Mouse (Mus musculus) lung, postnatal 0 days (tissue): ENCODE results near the gene Lcmt1. TPM values are rescaled to one million over a fixed set of nuclear protein-coding genes. Genes with fewer than 3 reads are reported as not detected.

Experiments
- ATAC-seq: fragments of 200-750 bp; cut with Nextera tagmentation; 2 replicates; pipeline ENCODE4 v1.8.0; 2017; ENCODE audit warnings: moderate library complexity
- DNase-seq: peaks from one replicate; pipeline ENCODE4 v3.0.0-alpha.2; 2016; ENCODE audit warnings: low spot score
- H3K27ac ChIP-seq: fragments of 300-500 bp; sonication (generic); 2 replicates; pipeline ENCODE4 v1.5.1; 2014; ENCODE audit warnings: antibody characterized with exemption, mild to moderate bottlenecking, low read length, mixed read lengths
- H3K27me3 ChIP-seq: fragments of 300-500 bp; sonication (generic); replicated peaks from 2 replicates; pipeline ENCODE4 v1.6.1; 2014; ENCODE audit warnings: low read length, mixed read lengths; ENCODE audit not compliant: insufficient read depth
- H3K36me3 ChIP-seq: fragments of 300-500 bp; sonication (generic); 2 replicates; pipeline ENCODE4 v1.6.1; 2014; ENCODE audit warnings: low read length, mixed read lengths; ENCODE audit not compliant: insufficient read depth
- H3K4me1 ChIP-seq: fragments of 300-500 bp; sonication (generic); 2 replicates; pipeline ENCODE4 v1.6.1; 2014; ENCODE audit warnings: antibody characterized with exemption, low read depth, low read length, mixed read lengths; ENCODE audit not compliant: insufficient read depth
- H3K4me2 ChIP-seq: fragments of 300-500 bp; sonication (generic); replicated peaks from 2 replicates; pipeline ENCODE4 v1.6.1; 2014; ENCODE audit warnings: low read depth, mild to moderate bottlenecking, low read length, moderate library complexity, mixed read lengths
- H3K4me3 ChIP-seq: fragments of 300-500 bp; sonication (generic); 2 replicates; pipeline ENCODE4 v1.5.1; 2014; ENCODE audit warnings: low read depth, low read length
- H3K9ac ChIP-seq: fragments of 300-500 bp; sonication (generic); replicated peaks from 2 replicates; pipeline ENCODE4 v1.6.1; 2014; ENCODE audit warnings: low read depth, mild to moderate bottlenecking
- H3K9me3 ChIP-seq: fragments of 300-500 bp; sonication (generic); 2 replicates; pipeline ENCODE4 v1.6.1; 2016; ENCODE audit warnings: low read length, mixed read lengths
- CTCF ChIP-seq: IDR thresholded peaks from 2 replicates; pipeline ENCODE4 v1.5.1; 2016; ENCODE audit warnings: antibody characterized with exemption, mild to moderate bottlenecking
- EP300 ChIP-seq: IDR thresholded peaks from 2 replicates; pipeline ENCODE4 v1.6.1; 2016; ENCODE audit warnings: antibody characterized with exemption, mild to moderate bottlenecking, control low read depth
- WGBS: fragments of 180-500 bp; shearing (Covaris S2); extraction: QIAGEN DNeasy Blood & Tissue Kit; methylation state at CpG from one replicate; pipeline ENCODE4 v1.1.7; 2014; 5-methylcytosine and 5-hydroxymethylcytosine counted together
- polyA plus RNA-seq: library from polyadenylated mRNA; unstranded; fragments of >200 nt; fragmentation: Nextera tagmentation; extraction: Ambion mirVana; gene quantifications from 2 replicates; pipeline ENCODE4 v1.2.1, GENCODE M21; 2015

Gene Lcmt1
- polyA plus RNA-seq, 1 experiment from 2014 or later = 24.4 TPM

DNA sequence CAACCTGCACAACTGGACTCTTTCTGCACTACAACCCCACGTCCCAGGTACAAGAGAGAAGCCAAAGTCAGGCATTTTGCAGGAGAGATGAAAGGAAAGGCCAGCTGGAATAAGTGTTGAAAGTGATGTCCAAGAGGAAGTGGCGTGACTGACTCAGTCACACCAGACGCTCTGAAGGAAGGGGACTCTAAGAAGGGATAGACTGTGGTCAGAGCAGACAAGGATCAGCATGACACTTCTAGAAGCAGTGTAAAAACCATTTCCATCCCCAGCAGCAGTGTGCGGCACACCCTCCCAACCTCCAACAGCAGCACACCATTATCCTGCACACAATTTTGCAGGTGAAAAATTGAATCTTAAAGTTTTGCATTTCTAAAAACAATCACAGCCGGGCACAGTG is 15.2 kb upstream of the Lcmt1 start:
- Histone ChIP-seq H3K27me3 (no peaks in the 10 kb centered on the region), H3K9me3 (no peaks in the 10 kb centered on the region), H3K4me3 (no peak overlapping the region), H3K4me2 (no peak overlapping the region), H3K9ac (no peak overlapping the region), H3K36me3 (no peaks in the 10 kb centered on the region), H3K27ac (no peak overlapping the region), H3K4me1 (no peaks in the 10 kb centered on the region)
- no peak for ATAC-seq
- no peak for DNase-seq
- 67% methylated on average over 5 of the region's 5 CpGs for WGBS
- TF ChIP-seq CTCF (no peak), EP300 (no peak)

DNA sequence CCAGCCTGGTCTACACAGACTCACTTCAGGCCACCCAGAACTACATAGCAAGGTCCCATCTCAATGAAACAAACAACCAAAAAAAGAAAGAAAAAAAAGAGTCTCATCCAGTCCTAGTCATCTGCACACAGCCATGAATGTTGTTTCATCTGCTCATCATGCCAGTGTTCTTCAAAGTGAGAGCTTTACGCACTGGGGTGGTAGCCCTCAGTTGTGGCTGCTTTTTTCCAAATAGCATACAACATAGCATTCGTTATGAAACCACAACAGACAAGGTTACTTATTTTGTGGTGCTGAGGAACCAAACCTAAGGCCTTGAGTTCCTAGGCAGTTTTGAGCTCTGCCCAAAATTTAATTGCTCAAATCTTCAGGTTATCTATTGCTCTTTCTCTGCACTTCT is 14.7 kb upstream of the Lcmt1 start:
- Histone ChIP-seq H3K9ac (no peak overlapping the region), H3K36me3 (no peaks in the 10 kb centered on the region), H3K4me2 (no peak overlapping the region), H3K4me1 (no peaks in the 10 kb centered on the region), H3K27ac (no peak overlapping the region), H3K27me3 (no peaks in the 10 kb centered on the region), H3K4me3 (no peak overlapping the region), H3K9me3 (no peaks in the 10 kb centered on the region)
- ATAC-seq (no peak), DNase-seq (no peak)
- WGBS = 88% methylated on average over 2 of the region's 2 CpGs
- TF ChIP-seq CTCF = no peak
- no peak for TF ChIP-seq EP300

DNA sequence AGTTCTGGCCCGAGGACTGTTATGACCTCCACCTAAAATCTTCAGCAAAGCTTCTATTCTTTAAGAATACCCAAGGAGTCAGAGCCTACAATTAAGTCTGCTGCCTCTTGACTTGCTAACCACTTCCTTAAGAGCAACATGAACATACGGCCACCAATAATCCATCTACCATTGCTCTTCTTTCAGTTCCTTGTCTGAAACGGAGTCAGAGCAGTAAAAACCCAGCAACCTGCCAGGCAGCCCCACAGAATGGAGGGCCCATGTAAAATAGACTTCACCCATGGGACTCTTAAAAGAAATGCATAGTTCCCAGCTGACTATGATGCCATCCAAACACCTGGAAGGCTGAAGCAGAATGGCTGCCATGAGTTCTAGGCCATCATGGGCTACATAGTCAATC is 13.4 kb upstream of the Lcmt1 start:
- TF ChIP-seq EP300 = no peak
- no peak for TF ChIP-seq CTCF
- Histone ChIP-seq H3K9me3 (no peaks in the 10 kb centered on the region), H3K36me3 (no peaks in the 10 kb centered on the region), H3K27ac (no peak overlapping the region), H3K9ac (no peak overlapping the region), H3K4me3 (no peak overlapping the region), H3K4me2 (no peak overlapping the region), H3K4me1 (no peaks in the 10 kb centered on the region), H3K27me3 (no peaks in the 10 kb centered on the region)
- DNase-seq (no peak), ATAC-seq (no peak)
- WGBS = 91% methylated on average over 3 of the region's 3 CpGs

DNA sequence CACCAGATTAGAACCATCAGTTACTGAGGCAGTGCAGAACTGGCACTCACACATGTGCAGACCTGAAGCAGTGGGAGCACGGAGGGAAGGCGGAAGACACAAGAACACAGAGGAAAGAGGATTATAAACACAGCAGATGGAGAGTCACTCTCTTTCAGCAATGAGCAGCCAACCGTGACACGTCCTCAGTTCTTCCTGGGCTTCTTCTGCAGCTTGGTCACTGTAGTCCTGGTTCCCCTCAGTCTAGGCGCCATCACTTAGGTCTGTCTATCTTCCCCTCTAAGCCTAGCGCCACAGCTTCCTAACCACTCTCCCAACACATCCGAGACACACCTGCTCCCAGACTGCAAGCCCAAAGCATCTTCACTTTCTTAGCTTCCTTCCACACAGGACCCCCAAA is 10.5 kb upstream of the Lcmt1 start:
- H3K9me3 ChIP-seq = no peaks in the 10 kb centered on the region
- ATAC-seq (no peak), DNase-seq (no peak)
- H3K4me3 ChIP-seq = no peak overlapping the region
- H3K27ac ChIP-seq = no peak overlapping the region
- TF ChIP-seq CTCF (no peak), EP300 (no peak)
- no peak overlapping the region for H3K9ac ChIP-seq
- H3K27me3 ChIP-seq = no peaks in the 10 kb centered on the region
- H3K4me2 ChIP-seq = no peak overlapping the region
- no peaks in the 10 kb centered on the region for H3K4me1 ChIP-seq
- no peaks in the 10 kb centered on the region for H3K36me3 ChIP-seq
- WGBS = 87% methylated on average over 7 of the region's 7 CpGs

DNA sequence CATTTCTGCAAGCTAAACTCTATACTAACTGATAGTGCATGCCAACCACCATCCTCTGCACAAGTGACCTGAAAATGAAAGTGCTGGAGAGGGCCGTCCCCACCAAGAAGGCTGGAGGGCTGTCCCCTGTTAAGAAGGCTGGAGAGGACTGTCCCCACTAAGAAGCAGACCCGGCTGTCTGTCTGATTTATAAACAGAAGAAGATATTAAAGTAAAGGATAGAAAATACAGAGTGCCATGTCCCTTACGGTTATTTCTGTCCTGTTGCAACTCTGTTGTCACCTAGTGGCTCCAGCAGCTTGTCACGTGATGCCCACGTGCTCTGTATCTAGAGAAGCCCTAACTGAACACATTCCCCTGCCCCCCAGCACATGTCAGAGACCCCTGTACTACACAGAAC is 9.4 kb upstream of the Lcmt1 start:
- no peak overlapping the region for H3K4me3 ChIP-seq
- TF ChIP-seq EP300 = no peak
- TF ChIP-seq CTCF = no peak
- H3K36me3 ChIP-seq = no peaks in the 10 kb centered on the region
- H3K27me3 ChIP-seq = no peaks in the 10 kb centered on the region
- H3K4me1 ChIP-seq = no peaks in the 10 kb centered on the region; the same call in 1 of the 2 replicates
- no peak for DNase-seq
- H3K9me3 ChIP-seq = no peaks in the 10 kb centered on the region
- 74% methylated on average over 5 of the region's 5 CpGs for WGBS
- H3K4me2 ChIP-seq = no peak overlapping the region
- no peak overlapping the region for H3K27ac ChIP-seq
- no peak for ATAC-seq
- no peak overlapping the region for H3K9ac ChIP-seq

DNA sequence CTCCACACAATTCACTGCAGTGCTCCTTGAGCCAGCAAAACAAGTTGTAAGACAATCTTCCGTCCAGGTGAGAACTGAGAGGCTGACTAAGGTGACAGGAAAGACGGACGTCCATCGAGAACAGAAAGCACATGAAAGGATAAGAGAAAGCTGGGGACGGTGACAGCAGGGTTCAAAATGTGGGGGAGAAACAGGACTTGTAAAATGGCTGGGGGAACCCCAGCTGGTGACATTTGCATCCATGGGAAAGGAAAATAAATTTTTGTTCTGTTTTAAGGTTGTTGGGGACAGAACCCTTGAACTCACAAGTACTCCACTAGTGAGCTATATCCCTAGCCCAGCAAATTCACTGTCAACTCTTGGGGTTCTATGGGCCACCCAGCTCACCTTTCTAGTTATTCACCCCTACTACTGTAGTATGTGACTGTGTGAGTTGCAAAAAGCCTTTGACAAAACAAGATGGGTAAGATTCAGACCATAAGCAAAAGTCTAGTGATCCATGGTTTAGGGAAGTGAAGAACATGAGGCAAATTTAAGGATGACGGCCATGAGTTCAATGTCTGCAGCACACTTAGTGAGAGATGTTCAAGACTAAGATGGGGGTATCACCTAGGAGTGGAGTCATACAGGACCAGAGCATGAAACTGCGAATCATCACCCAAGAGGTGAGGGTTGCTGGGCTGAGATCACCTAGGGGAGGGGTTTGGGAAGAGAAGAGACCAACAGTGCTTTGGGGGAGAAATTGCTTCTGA is 8.2 kb upstream of the Lcmt1 start:
- Histone ChIP-seq H3K9ac (no peak overlapping the region), H3K4me3 (no peak overlapping the region), H3K27me3 (no peaks in the 10 kb centered on the region), H3K36me3 (no peaks in the 10 kb centered on the region), H3K4me1 (peaks cover 4% of the 10 kb centered on the region; the same call in 1 of the 2 replicates), H3K27ac (no peak overlapping the region), H3K4me2 (no peak overlapping the region), H3K9me3 (no peaks in the 10 kb centered on the region)
- TF ChIP-seq CTCF (no peak), EP300 (no peak)
- WGBS = 86% methylated on average over 7 of the region's 7 CpGs
- ATAC-seq (no peak), DNase-seq (no peak)
